Mouse (Mus musculus) bone marrow, adult 2 months (tissue): ENCODE data around the gene Rgs9. TPM values are rescaled to one million over a fixed set of nuclear protein-coding genes. Genes with fewer than 3 reads are reported as not detected.
"Not testable (repeated sequence)": the region's sequence is repeated elsewhere in the genome, so short reads cannot be mapped to it uniquely, and the experiment has no call there.

Source experiments
- H3K27ac ChIP-seq: fragments of 200-500 bp; 2 replicates; pipeline ENCODE4 v1.5.1; 2012; ENCODE audit warnings: low read depth, mild to moderate bottlenecking, control low read depth, inconsistent platforms, low read length; ENCODE audit not compliant: control insufficient read depth, poor library complexity, insufficient read depth
- H3K4me1 ChIP-seq: fragments of 200-500 bp; 2 replicates; pipeline ENCODE4 v1.6.1; 2011; ENCODE audit warnings: low read length; ENCODE audit not compliant: control insufficient read depth, insufficient read depth
- H3K4me3 ChIP-seq: fragments of 200-500 bp; replicated peaks from 2 replicates; pipeline ENCODE3; 2011; ENCODE audit warnings: mild to moderate bottlenecking, low read depth, low read length, control low read depth; ENCODE audit not compliant: control insufficient read depth
- CTCF ChIP-seq: fragments of 200-500 bp; IDR thresholded peaks from 2 replicates; pipeline ENCODE4 v1.5.1; 2011; ENCODE audit warnings: low read length, control low read depth; ENCODE audit not compliant: control insufficient read depth, insufficient read depth
- POLR2A ChIP-seq: fragments of 200-500 bp; IDR thresholded peaks from 2 replicates; pipeline ENCODE4 v1.6.1; 2011; ENCODE audit warnings: low read depth, mild to moderate bottlenecking, control low read depth, low read length, borderline replicate concordance; ENCODE audit not compliant: control insufficient read depth
- WGBS: fragments of 180-500 bp; shearing (Covaris S2); methylation state at CpG from one replicate; pipeline ENCODE4 v1.1.7; 2018; 5-methylcytosine and 5-hydroxymethylcytosine counted together
- polyA plus RNA-seq: library from polyadenylated mRNA; stranded (reverse); fragments of >200 nt; gene quantifications from 2 replicates; pipeline ENCODE4 v1.2.4, GENCODE M21; 2011; ENCODE audit warnings: low replicate concordance; ENCODE audit not compliant: missing spikeins, insufficient read depth, insufficient read length

Gene Rgs9
- polyA plus RNA-seq, 1 experiment, result 0.57 TPM

DNA sequence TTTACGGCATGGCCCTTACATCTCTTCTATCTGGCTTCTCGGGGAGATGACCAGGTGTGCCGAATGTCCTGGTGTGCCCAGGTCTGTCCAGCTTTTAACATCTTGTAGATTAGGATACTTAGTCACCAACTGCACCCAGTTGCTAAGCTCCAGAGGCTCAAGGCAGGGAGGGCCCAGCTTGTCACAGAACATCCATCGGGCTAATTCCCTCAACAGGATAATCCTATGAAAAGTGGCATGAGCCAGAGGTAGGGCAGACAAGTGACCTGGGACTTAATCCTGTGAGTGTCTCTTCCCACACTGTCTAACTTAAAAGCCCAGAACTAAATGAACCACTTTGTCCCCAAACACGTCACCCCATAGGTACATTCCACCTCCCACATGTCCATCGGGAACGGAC is 898 bp downstream of the Rgs9 start:
- H3K4me1 ChIP-seq, result no peaks in the 10 kb centered on the region
- H3K4me3 ChIP-seq, result no peak overlapping the region
- no peak for TF ChIP-seq CTCF
- TF ChIP-seq POLR2A, result no peak
- 90% methylated on average over 7 of the region's 7 CpGs for WGBS
- no peak overlapping the region for H3K27ac ChIP-seq

DNA sequence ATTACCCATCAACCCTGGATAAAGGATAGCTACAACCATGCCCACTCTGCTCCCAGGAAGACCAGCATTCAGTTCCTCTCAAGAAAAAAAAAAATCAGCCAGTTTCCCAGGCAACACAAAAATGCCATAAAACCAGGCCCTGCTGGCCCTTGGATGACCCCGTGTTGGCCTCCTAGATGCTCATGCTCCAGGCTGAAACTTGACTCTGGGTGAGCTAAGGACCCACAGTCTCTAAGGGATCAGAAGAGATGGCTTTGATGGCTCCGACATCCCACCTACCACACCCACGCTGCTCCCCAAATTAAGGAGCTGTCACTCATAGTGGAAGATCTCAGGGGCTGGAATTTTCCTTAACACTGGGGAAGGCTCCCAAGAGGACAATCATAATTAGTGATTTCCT is 5.9 kb downstream of the Rgs9 start:
- 84% methylated on average over 3 of the region's 3 CpGs for WGBS
- Histone ChIP-seq H3K4me1 (no peaks in the 10 kb centered on the region), H3K27ac (no peak overlapping the region), H3K4me3 (no peak overlapping the region)
- TF ChIP-seq CTCF (no peak), POLR2A (no peak)

DNA sequence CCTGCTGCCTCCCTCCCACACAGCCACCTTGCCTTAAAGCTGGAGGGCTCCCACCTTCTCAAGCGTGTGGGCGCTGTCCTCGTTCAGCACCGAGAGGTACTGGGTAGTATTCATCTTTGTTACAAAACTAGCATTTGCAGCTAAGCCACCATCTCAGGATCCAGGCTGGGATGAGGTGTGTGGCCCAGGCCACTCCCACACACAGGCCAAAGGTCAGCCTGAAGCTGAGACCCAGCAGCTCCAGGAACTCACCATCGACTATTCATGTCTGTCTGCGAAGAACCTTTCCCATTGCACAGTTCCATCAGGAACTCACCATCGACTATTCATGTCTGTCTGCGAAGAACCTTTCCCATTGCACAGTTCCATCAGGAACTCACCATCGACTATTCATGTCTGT is 8.6 kb downstream of the Rgs9 start:
- H3K4me3 ChIP-seq, H3K27ac ChIP-seq, H3K4me1 ChIP-seq: not testable (repeated sequence)
- 86% methylated on average over 9 of the region's 9 CpGs for WGBS

DNA sequence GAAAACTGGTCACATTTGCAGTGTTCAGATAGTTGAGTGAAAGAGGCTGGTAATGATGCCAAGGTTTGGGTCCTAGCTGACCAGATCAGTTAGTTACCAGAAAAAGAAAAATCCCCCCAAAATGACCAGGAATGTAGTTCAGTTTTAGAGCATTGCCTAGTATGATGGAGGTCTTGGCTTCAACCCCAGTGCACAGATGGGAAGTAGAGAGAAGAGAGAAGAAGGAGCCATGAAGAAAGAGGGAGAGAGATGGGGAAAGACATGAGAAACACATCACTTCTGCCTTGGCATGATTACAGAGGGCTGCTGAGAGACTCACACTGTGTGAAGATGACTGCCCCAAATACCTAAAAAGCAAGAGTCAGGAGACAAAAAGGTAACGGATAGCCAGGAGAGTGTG is 13.1 kb downstream of the Rgs9 start:
- no peak for TF ChIP-seq CTCF
- no peak for TF ChIP-seq POLR2A
- no peaks in the 10 kb centered on the region for H3K4me1 ChIP-seq
- WGBS, result 82% methylated on average over 1 of the region's 1 CpGs
- H3K4me3 ChIP-seq, result no peak overlapping the region
- no peak overlapping the region for H3K27ac ChIP-seq

DNA sequence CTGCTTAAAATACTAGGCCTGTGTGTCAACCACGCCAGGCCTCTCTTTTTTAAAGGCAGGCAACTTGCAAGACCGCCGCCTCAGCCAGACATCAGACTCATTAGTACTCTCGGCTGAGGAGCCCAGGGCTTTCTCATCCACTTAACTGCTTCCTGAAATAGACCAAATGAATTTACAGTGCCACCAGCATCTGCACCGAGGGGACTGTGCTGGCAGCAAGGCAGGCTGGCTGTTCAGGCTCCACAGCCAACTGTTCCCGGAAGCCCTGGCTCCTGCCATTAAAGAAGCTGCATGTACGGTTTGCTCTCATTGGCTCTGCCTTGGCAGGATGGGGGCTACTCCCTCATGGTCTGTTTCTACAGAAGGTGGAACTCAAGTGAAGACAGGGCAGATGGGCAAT is 19.7 kb downstream of the Rgs9 start:
- Histone ChIP-seq H3K27ac (no peak overlapping the region), H3K4me3 (no peak overlapping the region), H3K4me1 (no peaks in the 10 kb centered on the region)
- TF ChIP-seq CTCF (no peak), POLR2A (no peak)
- 73% methylated on average over 7 of the region's 7 CpGs for WGBS

DNA sequence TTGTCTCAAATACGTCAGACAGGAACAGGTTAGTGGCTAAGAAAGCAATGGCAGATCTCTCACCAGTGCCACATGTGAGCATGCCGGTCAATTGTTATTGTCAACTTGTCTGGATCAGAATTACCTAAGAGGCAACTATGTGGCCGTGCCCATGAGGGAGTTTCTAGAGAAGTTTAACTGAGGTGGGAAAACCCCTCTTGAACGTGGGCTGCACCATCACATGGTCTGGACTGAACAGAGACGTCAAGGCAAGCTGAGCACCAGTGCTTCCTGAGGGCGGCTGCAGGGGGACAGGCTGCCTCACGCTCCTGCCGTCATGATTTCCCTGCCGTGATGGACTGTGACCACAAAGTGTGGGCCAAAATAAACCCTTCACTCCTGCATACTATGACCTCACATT is 26.5 kb downstream of the Rgs9 start:
- H3K4me1 ChIP-seq, result no peaks in the 10 kb centered on the region; the same call in 1 of the 2 replicates
- 69% methylated on average over 9 of the region's 9 CpGs for WGBS

DNA sequence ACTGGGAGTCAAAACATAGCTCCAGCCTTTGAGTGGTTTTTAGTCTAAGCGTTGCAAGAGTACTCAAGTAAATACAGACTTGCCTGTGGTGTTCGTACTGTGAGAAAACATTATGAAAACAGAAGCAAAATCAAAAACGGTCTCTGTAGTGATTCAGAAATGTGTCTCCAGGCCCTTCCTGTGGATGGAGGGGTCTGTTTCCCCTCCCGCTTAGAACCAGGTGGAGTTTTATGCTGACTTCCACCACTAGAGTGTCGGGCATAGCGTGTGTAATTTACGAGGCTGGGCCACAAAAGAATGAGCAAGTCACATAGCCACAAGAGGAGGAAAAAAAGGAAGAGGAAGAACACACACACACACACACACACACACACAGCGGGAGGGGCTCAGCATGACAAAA is 27.6 kb downstream of the Rgs9 start:
- WGBS, result 7% methylated on average over 8 of the region's 8 CpGs
- Histone ChIP-seq H3K4me3 (no peak overlapping the region), H3K4me1 (no peaks in the 10 kb centered on the region; the same call in 1 of the 2 replicates), H3K27ac (no peak overlapping the region)
- TF ChIP-seq CTCF, result no peak
- no peak for TF ChIP-seq POLR2A

More for the DNA sequence above, 26.5 kb downstream of the Rgs9 start:
- no peak overlapping the region for H3K4me3 ChIP-seq
- TF ChIP-seq CTCF (no peak), POLR2A (no peak)
- no peak overlapping the region for H3K27ac ChIP-seq

DNA sequence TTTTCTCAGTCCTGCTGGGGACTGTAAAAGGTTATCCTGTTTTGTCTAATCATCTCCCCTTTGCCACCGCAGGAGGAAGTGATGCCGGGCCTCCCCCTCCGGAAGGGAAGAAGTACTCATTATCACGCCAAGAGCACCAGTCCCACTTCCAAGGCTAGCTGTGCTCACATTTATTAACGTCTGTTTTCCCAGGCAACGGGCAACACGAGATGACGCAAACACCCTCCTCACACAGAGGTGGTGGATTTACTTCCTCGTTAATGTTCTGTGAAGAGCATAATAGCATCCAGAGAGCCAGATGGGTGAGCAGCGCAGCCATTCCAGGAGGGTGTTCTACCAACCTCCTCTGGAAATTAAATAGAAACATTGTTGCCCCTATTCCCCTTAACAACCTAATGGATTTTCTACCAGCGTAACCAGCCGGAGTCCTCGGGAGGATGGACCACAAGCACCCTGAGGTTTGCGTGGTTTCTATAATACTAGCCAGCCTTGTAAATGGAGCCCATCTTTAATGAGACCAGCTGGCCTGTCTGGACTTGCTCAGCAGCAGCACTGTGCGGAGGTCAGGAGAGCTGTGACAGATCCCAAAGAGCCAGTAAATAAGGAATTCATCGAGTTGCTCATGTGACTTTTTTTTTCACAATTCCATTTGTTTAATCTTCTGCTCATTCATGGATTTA is 28.1 kb downstream of the Rgs9 start:
- Histone ChIP-seq H3K27ac (no peak overlapping the region), H3K4me3 (no peak overlapping the region), H3K4me1 (no peaks in the 10 kb centered on the region; the same call in 1 of the 2 replicates)
- 17% methylated on average over 16 of the region's 16 CpGs for WGBS
- TF ChIP-seq CTCF (no peak), POLR2A (no peak)

DNA sequence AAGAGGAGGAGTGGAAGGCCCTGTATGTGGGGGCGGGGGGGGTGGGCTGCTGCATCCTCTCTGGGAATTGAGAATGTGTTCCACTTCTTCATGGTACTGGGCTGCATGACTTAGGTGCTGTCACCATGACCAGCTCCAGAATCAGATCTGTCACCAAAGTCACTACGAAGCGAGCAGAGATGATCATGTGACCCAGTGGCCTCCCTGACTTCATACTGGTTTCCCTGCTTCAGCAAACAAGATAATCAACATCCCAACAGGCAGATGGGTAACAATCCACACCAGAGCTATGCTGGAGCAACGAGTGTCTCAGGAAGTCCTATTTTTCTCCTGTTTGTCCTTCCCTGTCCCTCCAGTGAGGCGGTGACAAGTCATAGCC is 28.7 kb downstream of the Rgs9 start:
- Histone ChIP-seq H3K4me3 (no peak overlapping the region), H3K27ac (no peak overlapping the region), H3K4me1 (no peaks in the 10 kb centered on the region; the same call in 1 of the 2 replicates)
- TF ChIP-seq POLR2A (no peak), CTCF (no peak)
- WGBS, result 16% methylated on average over 5 of the region's 5 CpGs
